In the genomic region with DNA sequence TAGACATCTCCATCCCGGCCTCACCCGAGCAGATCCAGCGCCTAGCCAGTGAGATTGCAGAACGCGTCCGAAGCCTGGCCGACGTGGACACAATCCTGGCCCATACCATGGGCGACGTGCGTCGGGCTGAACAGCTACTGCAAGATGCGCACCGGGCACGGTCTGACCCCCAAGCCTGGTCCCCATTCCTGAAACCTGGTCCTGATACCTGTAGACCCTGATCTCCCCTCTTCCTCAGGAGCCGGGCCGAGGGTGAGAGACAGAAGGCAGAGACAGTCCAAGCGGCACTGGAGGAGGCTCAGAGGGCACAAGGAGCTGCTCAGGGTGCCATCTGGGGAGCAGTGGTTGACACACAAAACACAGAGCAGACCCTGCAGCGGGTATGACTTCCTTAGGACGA, we compare ENCODE assay signal across 9 mouse cellular contexts. TPM values are rescaled to one million over a fixed set of nuclear protein-coding genes. Genes with fewer than 3 reads are reported as not detected.
DNase-seq lines count a peak whose midpoint lies in the region; ATAC-seq and TF ChIP-seq lines count a peak whose summit lies in the region.
"Had no signal": no experiment of that assay in that cellular context is flagged by ENCODE, and none has a peak within 500 bp of the region (broad histone marks: within the 10 kb centered on the region; RNA-seq: fewer than 3 reads in every experiment).

No protein-coding gene starts in this region.

- peak overlapping the region; percentile 88; the same call in 1 of the 2 replicates for H3K27ac ChIP-seq in cerebellum, adult 2 months (ENCODE audit: insufficient read depth, low read length)
- peak overlapping the region; percentile 97; the same call in 1 of the 2 replicates for H3K27ac ChIP-seq in layer of hippocampus, adult 2 months
- 0 out of 2 replicates have a peak overlapping the region, but pooled peaks have one; percentile 96 for H3K27ac ChIP-seq in bone marrow, adult 2 months (ENCODE audit: control insufficient read depth, insufficient read depth, low read depth, low read length, poor library complexity)
- no peak overlapping the region for H3K27ac ChIP-seq in limb, embryonic 13.5 days

- no peak overlapping the region for H3K4me3 ChIP-seq in cerebellum, adult 2 months (replicated peaks; ENCODE audit: insufficient read depth, low read depth, low read length)
- H3K4me3 ChIP-seq in layer of hippocampus, adult 2 months = no peak overlapping the region
- no peak overlapping the region for H3K4me3 ChIP-seq in bone marrow, adult 2 months (replicated peaks; ENCODE audit: control insufficient read depth, low read depth, low read length)
- H3K4me3 ChIP-seq in limb, embryonic 13.5 days = no peak overlapping the region

- peaks cover 16% of the 10 kb centered on the region for H3K4me1 ChIP-seq in cerebellum, adult 2 months (ENCODE audit: control insufficient read depth, insufficient read depth, low read length)
- peaks cover 5% of the 10 kb centered on the region for H3K4me1 ChIP-seq in bone marrow, adult 2 months (ENCODE audit: control insufficient read depth, insufficient read depth, low read length)
- H3K4me1 ChIP-seq in limb, embryonic 13.5 days = peaks cover 26% of the 10 kb centered on the region

- peaks cover 79% of the 10 kb centered on the region for H3K36me3 ChIP-seq in limb, embryonic 13.5 days

- 93% methylated on average over 20 of the region's 20 CpGs for WGBS in cerebellum, adult 2 months
- WGBS in bone marrow, adult 2 months = 88% methylated on average over 20 of the region's 20 CpGs
- 97% methylated on average over 20 of the region's 20 CpGs for WGBS in limb, embryonic 13.5 days

- no peaks in the 10 kb centered on the region for H3K9me3 ChIP-seq in limb, embryonic 13.5 days

- no peak for DNase-seq in cerebellum, adult 2 months
- DNase-seq in cerebellum, adult 11 months = no peak
- DNase-seq in layer of hippocampus, adult 2 months (ENCODE audit: low spot score in 2 of 2) = no peak
- DNase-seq in layer of hippocampus, postnatal 36 days = no peak
- DNase-seq in right cerebral cortex, adult 18-20 months = no peak
- DNase-seq in gastrocnemius, adult 18-20 months (ENCODE audit: low spot score) = no peak
- DNase-seq: heart, postnatal 14 days had no signal

- peak overlapping the region; percentile 25; the same call in 1 of the 2 replicates for H3K9ac ChIP-seq in limb, embryonic 13.5 days

- no peak for TF ChIP-seq POLR2A in cerebellum, adult 2 months (IDR thresholded peaks at IDR 0.05; ENCODE audit: borderline replicate concordance, insufficient read depth, low read length)
- no peak for TF ChIP-seq POLR2A in bone marrow, adult 2 months (IDR thresholded peaks at IDR 0.05; ENCODE audit: borderline replicate concordance, control insufficient read depth, low read depth, low read length)

- H3K27me3 ChIP-seq in cerebellum, adult 2 months (ENCODE audit: control insufficient read depth, insufficient read depth, low read length) = no peaks in the 10 kb centered on the region
- H3K27me3 ChIP-seq in limb, embryonic 13.5 days = no peaks in the 10 kb centered on the region

- ATAC-seq in limb, embryonic 13.5 days (ENCODE audit: low FRiP score, low read depth) = no peak

- no peak overlapping the region for H3K4me2 ChIP-seq in limb, embryonic 13.5 days (replicated peaks)

- TF ChIP-seq CTCF in cerebellum, adult 2 months (IDR thresholded peaks at IDR 0.05; ENCODE audit: borderline replicate concordance, insufficient read depth, low read depth, low read length) = no peak
- TF ChIP-seq CTCF in layer of hippocampus, adult 2 months (conservative IDR thresholded peaks at IDR 0.05) = no peak
- no peak for TF ChIP-seq CTCF in bone marrow, adult 2 months (IDR thresholded peaks at IDR 0.05; ENCODE audit: control insufficient read depth, insufficient read depth, low read length)

RNA-seq across cellular contexts. Expression of a gene that starts 1.2 kb away (rescaled TPM):
- polyA plus RNA-seq in cerebellum, adult 2 months (2012; rRNA removed) = 192 and 212 TPM in 2 replicates
- total RNA-seq in layer of hippocampus, adult 2 months (2021) = 100 to 1,000 TPM; 154 TPM
- total RNA-seq in layer of hippocampus, postnatal 36 days (2021) = 100 to 1,000 TPM; 140 to 165 TPM
- polyA plus RNA-seq in bone marrow, adult 2 months (2011; ENCODE audit: insufficient read depth, insufficient read length, low replicate concordance, missing spikeins) = 42.0 and 94.4 TPM in 2 replicates
- polyA plus RNA-seq in limb, embryonic 13.5 days (2015; fragmentation: Nextera tagmentation; extraction: Ambion mirVana) = 68.3 and 75.9 TPM in 2 replicates
- 100 to 1,000 TPM; 126 to 127 TPM for total RNA-seq in gastrocnemius, adult 18-20 months (2021)

RNA-seq across cellular contexts. Expression of a gene that starts 9.7 kb away (rescaled TPM):
- 31.0 and 34.2 TPM in 2 replicates for polyA plus RNA-seq in cerebellum, adult 2 months (2012; rRNA removed)
- total RNA-seq in layer of hippocampus, adult 2 months (2021) = 10 to 100 TPM; 29.3 to 30.7 TPM
- 10 to 100 TPM; 25.1 to 34.4 TPM for total RNA-seq in layer of hippocampus, postnatal 36 days (2021)
- 3.8 and 9.0 TPM in 2 replicates for polyA plus RNA-seq in bone marrow, adult 2 months (2011; ENCODE audit: insufficient read depth, insufficient read length, low replicate concordance, missing spikeins)
- 47.1 and 62.6 TPM in 2 replicates for polyA plus RNA-seq in limb, embryonic 13.5 days (2015; fragmentation: Nextera tagmentation; extraction: Ambion mirVana)
- total RNA-seq in gastrocnemius, adult 18-20 months (2021) = 100 to 1,000 TPM; 117 to 126 TPM

RNA-seq across cellular contexts. Expression of a gene that starts 18.3 kb away (rescaled TPM):
- polyA plus RNA-seq in cerebellum, adult 2 months (2012; rRNA removed) = 99.4 and 107 TPM in 2 replicates
- 10 to 100 TPM; 74.9 to 79.8 TPM for total RNA-seq in layer of hippocampus, adult 2 months (2021)
- 10 to 100 TPM; 72.1 to 88.7 TPM for total RNA-seq in layer of hippocampus, postnatal 36 days (2021)
- polyA plus RNA-seq in bone marrow, adult 2 months (2011; ENCODE audit: insufficient read depth, insufficient read length, low replicate concordance, missing spikeins) = 76.9 and 170 TPM in 2 replicates
- polyA plus RNA-seq in limb, embryonic 13.5 days (2015; fragmentation: Nextera tagmentation; extraction: Ambion mirVana) = 108 and 111 TPM in 2 replicates
- 10 to 100 TPM; 83.0 to 86.4 TPM for total RNA-seq in gastrocnemius, adult 18-20 months (2021)

RNA-seq across cellular contexts. Expression of a gene that starts 27.4 kb away (rescaled TPM):
- polyA plus RNA-seq in cerebellum, adult 2 months (2012; rRNA removed) = 117 and 124 TPM in 2 replicates
- total RNA-seq in layer of hippocampus, adult 2 months (2021) = 100 to 1,000 TPM; 161 TPM
- 100 to 1,000 TPM; 139 to 141 TPM for total RNA-seq in layer of hippocampus, postnatal 36 days (2021)
- polyA plus RNA-seq in bone marrow, adult 2 months (2011; ENCODE audit: insufficient read depth, insufficient read length, low replicate concordance, missing spikeins) = 29.4 and 50.5 TPM in 2 replicates
- 134 and 137 TPM in 2 replicates for polyA plus RNA-seq in limb, embryonic 13.5 days (2015; fragmentation: Nextera tagmentation; extraction: Ambion mirVana)
- total RNA-seq in gastrocnemius, adult 18-20 months (2021) = 10 to 100 TPM; 47.3 to 57.4 TPM

RNA-seq across cellular contexts. Expression of a gene that starts 27.8 kb away (rescaled TPM):
- polyA plus RNA-seq in cerebellum, adult 2 months (2012; rRNA removed) = 36.2 and 47.1 TPM in 2 replicates
- 10 to 100 TPM; 16.7 to 19.6 TPM for total RNA-seq in layer of hippocampus, adult 2 months (2021)
- 10 to 100 TPM; 16.6 to 18.1 TPM for total RNA-seq in layer of hippocampus, postnatal 36 days (2021)
- polyA plus RNA-seq in bone marrow, adult 2 months (2011; ENCODE audit: insufficient read depth, insufficient read length, low replicate concordance, missing spikeins) = 8.1 and 18.3 TPM in 2 replicates
- 37.8 and 38.9 TPM in 2 replicates for polyA plus RNA-seq in limb, embryonic 13.5 days (2015; fragmentation: Nextera tagmentation; extraction: Ambion mirVana)
- total RNA-seq in gastrocnemius, adult 18-20 months (2021) = 1 to 10 TPM; 1.8 to 2.2 TPM
